Mouse (Mus musculus) frontal cortex, postnatal 36 days (tissue): ENCODE measurements around the gene Sh3gl3.

Source experiments
- DNase-seq, 2 experiments: peaks; one replicate each; pipeline ENCODE4 v3.0.0; 2022; ENCODE audit warnings: low spot score in 2 of 2

Sh3gl3 gene

DNA sequence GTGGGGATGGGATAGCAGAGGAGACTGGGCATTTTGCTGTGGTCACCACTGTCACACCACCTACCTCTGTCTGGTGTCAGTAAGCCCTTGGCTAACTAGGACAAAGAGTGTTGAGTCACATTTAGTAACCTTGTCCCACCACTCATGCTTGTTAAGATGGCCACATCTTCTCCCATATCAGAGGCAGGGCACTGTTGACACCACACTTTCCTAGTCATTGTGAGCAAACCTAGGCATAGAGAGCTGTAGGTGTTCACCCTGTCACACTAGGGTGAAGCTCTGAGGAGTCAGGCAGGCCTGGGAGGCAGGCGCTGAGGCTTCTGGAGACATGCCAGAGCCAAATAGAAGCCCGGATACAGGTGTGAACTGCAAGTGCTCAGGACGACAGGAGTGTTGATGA is at the start of gene Sh3gl3:
Gene Sh3gl3, plus strand, starts transcription at position 301 of the 400 bp plus-strand sequence.
- no peak for DNase-seq

DNA sequence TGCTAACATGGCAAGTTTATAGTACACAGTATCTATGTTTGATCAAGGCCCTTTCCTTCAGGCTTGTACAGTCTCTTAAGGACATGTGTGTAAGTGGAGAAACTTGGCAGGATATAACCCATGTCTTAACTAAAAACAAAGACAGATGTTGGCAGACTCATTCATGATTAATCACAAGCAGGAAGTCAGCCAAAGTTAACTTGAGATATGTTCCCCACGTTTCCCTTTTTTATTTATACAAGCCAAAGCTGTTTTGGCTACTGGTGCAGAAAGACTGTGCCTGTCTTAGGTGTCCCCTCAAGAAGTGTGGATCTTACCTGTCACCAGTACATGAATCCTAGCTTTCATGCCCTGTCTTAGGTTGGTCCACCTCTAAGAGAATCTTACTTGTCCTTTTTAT is 35.4 kb upstream of the Sh3gl3 start:
- no peak for DNase-seq

DNA sequence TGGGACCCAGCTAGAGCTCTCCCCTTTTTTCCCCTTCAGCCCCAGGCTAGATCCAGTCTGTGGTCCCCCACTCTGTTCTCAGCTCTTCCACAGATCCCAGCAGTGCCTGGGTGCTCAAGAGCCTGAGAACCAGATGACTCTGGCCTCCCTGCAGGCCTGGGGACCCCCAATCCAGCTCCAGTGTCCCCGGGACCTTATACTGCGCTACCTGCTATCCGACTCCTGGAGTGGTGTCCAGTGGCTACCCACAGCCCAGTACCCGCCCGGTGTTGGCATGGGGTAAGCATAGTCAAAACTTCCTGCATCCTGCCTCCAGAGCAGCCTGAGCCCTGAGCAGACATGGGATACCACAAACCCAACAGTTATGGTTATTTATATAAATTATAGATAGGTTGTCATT is 26.5 kb upstream of the Sh3gl3 start:
- DNase-seq, result no peak

DNA sequence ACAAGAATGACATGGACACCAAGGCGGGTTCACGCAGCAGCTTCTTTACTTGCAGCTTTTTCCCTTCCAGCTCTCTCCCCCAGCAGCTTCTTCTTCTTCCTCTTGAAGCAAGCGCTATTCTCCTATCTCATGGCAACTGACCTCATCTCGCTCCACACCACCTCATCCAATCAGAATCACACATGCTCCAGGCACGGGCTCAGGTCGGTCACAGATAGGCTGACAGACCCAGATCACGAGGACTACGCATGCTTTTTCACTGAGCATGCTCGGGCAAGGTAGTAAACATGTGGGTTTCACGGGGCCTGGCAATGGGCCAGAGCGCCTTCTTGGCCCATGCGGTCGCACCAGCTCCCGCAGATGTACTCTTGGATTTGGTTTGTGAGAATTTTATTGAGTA is 9.0 kb upstream of the Sh3gl3 start:
- no peak for DNase-seq

DNA sequence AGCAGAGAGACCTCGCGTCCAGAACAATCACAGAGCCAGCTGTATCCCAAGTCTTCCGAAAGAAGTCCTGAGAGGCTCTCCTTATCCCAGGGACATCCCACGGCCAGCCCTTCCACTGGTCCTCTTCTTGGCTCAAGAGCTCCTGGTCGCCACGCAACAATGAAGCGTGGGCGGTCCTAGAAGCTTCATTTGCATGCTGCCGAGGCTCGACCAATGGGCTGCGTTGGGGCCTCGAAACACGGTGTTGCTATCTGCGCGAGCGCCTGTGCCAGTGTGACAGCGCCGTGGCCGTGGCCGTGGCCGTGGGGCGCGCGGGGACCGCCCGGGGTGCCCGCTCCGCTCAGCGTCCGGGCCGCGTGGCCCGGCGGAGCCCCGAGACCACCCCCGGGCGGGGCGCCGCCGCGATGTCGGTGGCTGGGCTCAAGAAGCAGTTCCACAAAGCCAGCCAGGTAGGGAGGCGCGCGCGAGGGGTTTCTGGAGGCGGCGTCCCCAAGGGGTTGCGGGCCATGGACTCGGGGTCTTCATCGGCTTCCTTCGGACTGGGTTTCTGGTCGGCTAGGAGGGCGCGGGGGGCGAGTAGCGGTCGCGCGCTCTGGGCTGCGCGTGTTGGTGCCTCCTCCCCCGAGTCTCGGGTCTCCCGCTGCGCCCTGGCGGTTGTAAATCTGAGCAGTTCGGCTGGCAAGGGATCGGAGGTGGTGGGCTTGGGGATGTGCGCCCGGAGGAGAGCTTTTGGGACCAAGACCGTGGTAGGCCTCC is 1.1 kb downstream of the Sh3gl3 start:
- peak; percentile 89 to 93 for DNase-seq

DNA sequence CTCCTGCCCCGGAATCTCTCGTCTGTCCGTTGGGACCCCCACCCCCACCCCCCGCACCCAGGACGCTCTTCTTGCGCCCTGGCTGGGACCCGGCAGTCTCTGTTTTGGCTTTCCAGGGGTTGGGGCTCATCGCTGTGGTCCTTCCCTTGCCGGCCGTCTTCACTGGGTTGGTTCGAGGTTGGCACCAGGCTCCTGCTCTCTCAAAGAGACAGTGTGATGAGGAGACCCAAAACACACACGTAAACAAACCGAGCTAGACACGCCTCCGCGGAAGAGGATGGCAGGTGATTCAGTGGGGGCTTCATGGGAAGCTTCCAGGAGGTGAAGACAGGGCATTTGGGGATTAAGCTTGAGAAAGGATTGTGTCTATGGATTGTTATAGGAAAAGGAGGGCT is 1.7 kb downstream of the Sh3gl3 start:
- DNase-seq, result no peak

DNA sequence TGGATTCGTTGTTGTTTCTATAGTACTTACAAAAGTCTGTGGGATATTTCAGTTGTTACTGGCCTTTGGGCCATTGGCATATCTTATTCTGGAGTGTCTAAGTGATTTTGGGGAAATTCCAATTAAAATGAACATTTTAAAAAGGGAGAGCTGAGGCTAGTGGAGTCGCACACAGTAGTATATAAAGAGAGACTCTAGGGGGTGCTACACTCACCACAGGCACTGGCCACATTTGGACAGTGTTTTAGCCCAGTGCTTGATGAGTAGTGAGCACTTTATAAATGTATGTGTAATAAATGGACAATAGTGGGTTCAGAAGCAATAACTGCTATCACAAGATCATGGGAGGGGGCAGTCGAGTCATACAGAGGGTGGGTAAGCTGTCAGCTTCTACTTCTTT is 2.6 kb downstream of the Sh3gl3 start:
- no peak for DNase-seq

DNA sequence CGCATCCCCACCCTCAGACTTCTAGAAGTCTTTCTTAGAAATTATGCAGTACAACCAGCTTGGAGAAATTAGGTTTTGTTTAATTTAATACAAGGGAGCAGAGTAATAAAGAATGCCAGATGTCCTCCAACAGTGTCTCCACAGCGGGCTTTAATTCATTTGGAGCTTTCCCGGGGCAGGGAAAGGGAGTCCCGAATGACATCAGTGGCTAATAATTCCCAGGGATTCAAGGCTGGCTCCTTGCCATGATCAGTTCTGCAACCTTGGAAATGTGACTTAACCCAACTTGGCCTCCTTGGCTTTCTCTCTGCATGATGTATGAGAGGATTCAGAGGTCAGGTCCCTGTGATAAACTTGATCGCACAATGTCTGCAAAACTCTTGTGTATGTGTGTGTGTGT is 3.7 kb downstream of the Sh3gl3 start:
- no peak for DNase-seq

DNA sequence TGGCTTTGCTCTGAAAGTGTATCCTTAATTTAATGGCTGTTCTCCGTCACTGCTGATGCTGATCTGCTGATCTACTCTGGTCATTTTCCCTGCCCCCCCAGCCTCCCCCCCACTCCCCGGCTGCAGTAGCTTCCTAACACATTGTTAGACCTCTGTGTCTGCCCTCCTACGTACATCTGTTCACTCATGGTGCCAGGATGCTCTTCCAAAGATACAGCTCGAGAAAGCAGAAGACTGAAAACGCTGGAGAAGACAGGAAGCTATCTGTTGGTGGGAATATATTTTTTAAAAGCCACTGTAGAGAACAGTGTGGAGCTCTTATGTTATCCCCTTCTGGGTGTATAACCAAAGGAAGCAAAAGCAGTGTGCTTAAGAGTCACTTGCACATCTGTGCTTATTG is 7.3 kb downstream of the Sh3gl3 start:
- DNase-seq, result no peak

DNA sequence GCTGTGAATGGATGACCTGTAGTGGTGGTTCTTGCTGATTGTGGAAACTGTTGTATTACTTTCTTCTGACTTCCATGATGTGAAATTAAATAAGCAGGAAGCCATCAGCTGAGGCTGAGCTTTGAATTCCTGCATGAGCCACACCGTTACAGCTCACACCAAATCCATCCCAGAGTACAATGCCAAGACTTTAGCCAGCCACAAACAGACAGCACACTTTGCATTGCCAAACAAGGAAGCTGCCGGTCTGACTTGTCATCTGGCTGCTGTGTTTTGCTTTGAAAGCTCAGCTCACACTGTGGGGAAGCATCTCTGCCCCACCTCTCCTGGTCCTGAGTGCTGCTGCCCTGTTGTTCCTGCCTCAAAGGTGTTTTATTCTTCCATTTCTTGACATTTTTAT is 9.1 kb downstream of the Sh3gl3 start:
- no peak for DNase-seq

DNA sequence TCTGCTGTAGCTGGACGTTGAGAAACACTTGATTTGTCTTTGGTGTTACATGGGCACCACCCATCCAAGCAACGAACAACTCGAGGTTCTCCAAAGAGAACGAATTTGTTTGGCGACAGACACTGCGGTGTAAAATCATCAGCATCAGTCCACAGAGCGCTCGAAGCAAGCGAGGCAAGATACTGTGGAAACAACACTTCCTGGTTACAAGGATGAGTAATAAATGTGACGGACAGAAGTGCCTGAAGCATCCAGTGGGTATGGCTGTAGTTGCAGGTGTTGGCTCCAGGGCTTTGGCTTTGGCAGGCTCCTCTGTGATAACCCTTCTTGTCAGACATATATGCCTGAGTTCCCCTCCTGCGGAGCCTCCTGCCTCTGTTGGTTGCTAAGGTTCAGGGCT is 18.0 kb downstream of the Sh3gl3 start:
- no peak for DNase-seq

DNA sequence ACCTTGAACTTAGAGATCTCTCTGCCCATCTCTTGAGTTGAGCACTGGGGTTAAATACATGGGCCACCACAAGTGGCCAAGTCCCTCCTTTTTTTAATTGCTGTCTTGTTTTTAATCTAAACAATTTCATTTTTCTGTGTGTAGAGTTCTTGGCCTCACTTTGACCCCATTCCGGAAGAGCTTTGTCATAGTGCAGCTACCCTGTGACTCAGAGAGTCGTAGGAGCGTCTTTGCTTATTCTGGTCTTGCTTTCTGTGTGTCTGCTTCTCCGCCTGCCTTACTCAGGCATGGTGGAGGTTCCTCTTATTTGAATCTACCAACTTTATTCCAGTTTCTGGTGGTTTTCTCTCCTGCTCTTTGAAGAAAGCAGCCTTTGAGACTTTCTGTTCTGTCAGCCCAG is 18.9 kb downstream of the Sh3gl3 start:
- DNase-seq, result no peak

DNA sequence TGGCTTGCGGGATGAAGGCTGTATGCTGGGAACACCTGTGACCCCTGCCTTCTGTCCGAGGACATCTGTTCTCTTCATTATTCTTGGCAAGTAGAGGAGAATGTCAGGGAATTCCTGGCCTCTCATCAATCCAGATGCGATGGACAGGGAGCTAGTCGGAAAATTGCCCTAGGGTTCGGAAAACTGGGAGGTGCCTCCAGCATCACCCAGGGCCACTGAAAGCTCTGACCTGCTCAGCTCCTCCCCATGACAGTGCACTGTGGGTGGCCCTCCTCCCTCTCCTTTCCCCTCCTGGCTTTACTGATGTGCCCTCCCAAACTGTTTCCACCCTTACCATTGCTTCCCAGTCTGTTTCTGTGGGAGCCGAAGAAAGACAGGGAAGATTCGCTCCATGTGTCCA is 29.5 kb downstream of the Sh3gl3 start:
- DNase-seq, result no peak

DNA sequence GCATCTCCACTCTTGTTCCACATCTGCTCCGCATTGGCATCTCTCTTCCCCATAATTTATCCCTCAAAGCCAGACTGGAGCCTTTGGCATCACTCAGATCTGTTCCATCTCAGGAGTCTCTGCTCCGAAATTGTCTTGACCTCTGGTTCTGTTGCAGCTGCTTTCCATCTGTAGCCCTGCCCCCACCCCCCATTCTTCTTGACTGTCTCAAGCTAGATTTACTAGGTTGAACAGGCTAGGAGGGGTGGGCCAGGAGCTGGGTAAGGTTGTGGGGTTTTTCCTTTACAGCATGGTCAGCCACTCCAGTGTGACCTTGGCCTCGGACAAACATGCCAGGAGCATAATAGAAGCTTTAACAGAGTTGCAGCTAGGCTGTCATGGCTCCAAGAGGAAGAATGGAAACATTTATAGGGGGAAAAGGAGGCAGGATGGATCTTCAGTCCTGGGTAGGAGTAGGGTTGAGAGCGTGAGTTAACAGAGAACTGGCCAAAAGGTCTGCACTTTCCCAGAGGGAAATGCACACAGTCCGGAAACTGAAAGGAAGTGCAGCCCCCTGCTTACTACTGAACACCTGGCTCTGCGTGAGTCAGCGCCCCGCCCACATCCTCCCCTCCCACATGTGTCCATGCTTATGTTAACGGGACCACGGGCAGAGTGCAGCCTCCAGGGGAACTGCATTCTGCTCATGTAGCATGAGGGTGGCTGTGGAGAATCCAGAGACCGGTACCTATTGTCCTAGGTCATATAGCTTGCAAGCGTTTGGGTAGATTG is 30.6 kb downstream of the Sh3gl3 start:
- no peak for DNase-seq

DNA sequence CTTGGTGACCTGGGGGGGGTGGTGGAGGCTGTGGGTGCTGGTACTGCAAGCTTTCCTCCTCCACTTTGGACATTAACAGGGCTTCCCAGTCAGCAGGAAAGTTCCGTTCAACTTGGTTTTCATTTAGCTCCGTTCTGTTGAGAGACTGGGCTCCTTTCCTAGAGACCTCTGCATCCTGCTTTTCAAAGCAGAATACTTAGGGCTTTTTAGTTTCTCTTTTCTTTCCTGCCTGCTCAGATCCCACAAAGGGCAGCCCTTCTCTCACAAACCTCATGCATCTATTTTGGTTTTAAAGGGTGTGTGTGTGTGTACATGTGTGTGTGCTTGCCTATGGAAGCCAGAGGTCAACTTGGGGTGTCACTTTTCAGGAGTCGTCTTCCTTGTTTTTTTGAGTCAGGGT is 31.3 kb downstream of the Sh3gl3 start:
- no peak for DNase-seq

DNA sequence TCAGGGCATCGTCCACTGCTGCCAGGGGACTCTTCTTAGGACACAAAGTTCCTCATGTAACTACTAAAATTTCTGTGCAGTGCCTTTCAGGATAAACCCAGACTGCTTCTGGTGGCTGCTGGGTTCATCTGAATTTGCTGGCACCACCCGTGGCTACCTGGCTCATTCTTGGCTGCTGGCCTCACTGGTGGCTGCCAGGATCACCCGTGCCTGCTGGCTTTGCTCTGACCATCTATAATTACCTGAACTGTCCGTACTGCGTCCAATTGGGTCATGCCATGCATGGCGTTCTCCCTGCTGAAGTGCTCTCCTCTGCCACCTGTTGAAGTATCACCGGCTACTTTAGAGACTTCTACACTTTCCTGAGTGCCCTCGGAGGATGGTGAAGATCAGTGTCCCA is 33.1 kb downstream of the Sh3gl3 start:
- no peak for DNase-seq

DNA sequence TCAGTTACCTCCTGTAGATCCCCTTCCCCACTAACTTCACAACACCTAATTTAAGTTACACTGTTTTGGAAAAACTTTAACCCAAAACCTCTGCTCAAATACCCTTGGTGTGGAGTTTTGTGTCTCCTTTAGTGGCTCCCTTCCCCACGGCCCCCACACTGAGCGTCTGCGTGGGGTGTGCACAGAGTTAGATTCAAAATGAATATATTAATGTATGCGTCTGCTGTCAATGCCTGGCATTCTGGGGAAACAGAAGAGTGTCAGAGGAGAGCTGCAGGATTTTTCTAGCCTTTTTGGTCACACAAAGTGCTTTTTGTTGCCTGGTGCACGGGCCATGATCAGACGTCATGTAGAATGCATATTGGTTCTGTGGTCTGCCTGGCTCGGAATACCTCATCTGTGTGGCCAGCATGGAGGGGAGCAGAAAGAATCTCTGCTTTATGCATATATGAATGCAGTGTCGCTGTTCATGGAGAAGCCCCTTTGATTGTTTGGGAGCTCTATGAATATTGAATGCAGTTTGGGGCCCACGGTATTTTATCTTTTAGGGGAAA is 47.8 kb downstream of the Sh3gl3 start:
- no peak for DNase-seq

DNA sequence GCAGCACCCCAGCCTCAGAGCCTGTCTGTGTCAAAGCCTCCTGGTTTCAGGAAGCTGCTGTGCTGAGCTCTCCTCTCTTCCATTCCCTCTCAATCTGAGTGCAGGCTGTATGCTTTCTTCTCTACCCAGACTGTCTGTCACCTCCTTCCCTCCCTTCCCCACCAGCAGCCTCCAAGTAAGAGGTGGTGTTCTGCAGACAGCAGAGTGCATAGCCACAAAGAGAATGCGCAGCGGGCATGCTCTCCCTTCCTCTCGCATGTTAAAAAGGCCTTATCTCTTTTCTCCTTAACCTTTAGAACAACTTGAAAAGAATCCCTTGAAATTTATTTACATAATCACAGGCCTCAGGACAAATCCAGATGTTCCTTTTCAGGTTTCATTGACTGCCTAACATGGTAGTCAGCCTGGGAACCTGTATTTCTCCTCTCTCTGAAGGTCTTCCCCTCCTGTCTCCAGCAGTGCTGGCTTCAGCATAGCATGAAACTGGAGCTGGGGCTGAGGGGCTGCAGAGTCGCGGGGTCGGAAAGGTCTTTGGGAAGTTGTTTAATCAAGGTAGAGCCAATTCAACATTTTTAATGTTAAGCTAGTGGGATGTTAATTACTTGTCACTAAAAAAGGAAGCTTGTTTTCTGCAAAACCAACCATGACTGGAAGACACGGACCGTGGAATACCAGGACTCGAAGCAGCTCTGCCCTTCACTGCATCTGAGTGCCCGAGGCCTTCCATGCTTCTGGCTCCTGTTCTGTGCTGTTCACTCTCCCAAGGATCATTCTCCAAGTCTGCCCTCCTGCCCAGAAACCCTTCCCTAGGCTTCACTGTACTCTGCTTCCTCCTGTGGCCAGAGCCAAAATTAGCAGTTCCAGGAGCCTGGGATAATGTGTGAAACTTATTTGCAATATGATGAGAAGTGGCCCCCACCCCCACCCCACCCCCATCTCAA is 50.5 kb downstream of the Sh3gl3 start:
- DNase-seq, result no peak

DNA sequence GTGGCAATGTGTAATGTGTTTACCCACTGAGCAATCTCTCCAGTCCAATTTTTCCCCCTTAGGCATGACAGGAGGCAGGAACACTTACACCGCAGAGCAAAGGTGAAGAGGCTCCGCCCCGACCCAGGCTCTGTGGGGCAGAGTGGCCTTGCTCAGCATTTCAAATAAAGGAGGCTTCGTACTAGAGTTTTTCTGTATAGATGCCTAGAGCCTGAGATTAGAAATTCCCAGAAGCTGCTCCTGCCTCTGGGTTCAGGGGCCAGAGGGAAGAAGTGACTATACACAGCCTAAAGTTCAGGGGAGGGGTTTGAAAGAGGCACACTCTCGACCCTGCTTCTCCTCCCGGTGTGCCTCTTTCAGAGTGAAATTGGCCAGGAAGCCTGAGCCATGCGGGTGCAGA is 59.6 kb downstream of the Sh3gl3 start:
- no peak for DNase-seq

DNA sequence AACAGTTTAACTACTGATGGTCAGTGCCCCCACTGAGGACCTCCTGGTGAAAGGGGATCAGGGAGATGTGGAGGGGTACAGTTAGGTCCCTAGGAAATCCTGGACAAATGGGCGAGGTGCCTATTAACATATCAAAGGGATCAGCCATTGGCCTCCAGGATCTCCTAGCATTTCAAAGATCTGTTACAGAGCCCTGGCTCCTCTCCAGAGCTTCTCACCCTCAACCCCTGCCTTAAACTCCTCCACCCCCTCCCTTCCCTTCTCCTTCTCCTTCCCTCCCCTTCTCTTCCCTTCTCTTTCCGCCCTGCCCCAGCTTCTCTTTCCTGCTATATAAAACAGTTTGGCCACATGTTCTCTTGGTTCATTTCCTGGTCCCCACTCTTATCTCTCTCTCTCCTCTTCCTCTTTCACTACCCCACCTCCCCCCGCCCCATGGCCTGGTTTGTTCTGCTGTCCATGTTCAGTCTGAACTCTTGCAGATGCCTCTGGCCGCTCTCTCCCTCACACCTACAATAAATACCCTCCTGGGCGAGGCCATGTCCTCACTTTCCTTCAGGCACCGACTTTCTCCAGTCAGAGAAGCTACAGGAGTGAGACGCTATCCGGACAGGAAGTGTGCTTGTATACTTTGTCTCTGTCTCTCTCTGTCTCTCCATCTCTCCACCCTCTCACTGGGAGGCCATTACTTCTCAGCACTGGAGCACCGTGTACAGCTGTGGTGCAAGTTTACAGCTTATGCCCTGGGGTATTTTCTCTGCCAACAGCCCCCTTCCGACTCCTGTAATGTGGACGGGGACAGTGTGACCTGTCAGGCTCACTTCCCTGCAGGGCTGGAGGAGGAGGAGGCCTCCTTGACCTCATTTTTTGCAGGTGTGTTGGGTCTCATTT is 60.6 kb downstream of the Sh3gl3 start:
- no peak for DNase-seq

DNA sequence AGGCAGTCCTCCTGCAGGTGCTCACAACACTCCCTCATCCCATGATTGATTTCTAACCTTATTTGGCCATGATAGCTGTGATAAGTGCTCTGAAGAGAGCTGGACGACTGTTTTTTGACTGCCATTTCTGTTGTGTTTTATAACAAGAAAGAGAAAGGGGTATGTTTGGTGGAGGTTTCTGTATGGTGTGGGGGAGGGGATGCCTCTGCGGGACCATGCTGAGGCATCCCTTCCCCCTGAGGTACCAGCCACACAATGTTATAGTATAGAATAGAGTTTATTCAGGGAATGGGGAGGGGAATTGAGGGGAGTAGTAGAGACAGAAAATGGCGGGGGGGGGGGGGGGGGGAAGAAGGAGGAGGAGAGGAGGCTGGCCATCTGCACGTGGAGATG is 61.3 kb downstream of the Sh3gl3 start:
- no peak for DNase-seq
